Mouse (Mus musculus): ENCODE measurements around the gene Ssx2ip. TPM values are rescaled to one million over a fixed set of nuclear protein-coding genes. Genes with fewer than 3 reads are reported as not detected.
A peak's percentile ranks its signal among the peaks of the same experiment; 100 is the strongest.

Ssx2ip gene
- polyA plus RNA-seq (2015; fragmentation: Nextera tagmentation; extraction: Ambion mirVana), result 21.8 and 25.0 TPM in 2 replicates

GRCm38 (mm10) chr3:146404311-146405201 lies at the start of gene Ssx2ip:
Gene Ssx2ip, plus strand, starts transcription at chr3:146404642.
- Histone ChIP-seq H3K36me3 (ENCODE audit: insufficient read depth, low read length) (no peaks in the 10 kb centered on the region), H3K4me3 (ENCODE audit: low read depth, low read length) (peak within 1 kb of the TSS; percentile 83), H3K4me1 (ENCODE audit: insufficient read depth, low read depth, low read length) (peaks cover 12% of the 10 kb centered on the region), H3K9me3 (ENCODE audit: low read length) (no peaks in the 10 kb centered on the region), H3K9ac (replicated peaks; ENCODE audit: low read depth) (peak within 1 kb of the TSS; percentile 53), H3K27me3 (replicated peaks; ENCODE audit: insufficient read depth, low read length) (no peaks in the 10 kb centered on the region), H3K4me2 (replicated peaks; ENCODE audit: low read depth, low read length) (peak within 1 kb of the TSS; percentile 92), H3K27ac (ENCODE audit: low read length) (peak within 1 kb of the TSS; percentile 86)
- peak; percentile 96 for ATAC-seq
- TF ChIP-seq EP300 (IDR thresholded peaks at IDR 0.05), result no peak
- TF ChIP-seq CTCF (IDR thresholded peaks at IDR 0.05), result no peak
- DNase-seq (ENCODE audit: low spot score), result peak; percentile 94
- WGBS, result under 1% methylated on average over 68 of the region's 100 CpGs

- TF ChIP-seq EP300 (IDR thresholded peaks at IDR 0.05) (no peak), CTCF (IDR thresholded peaks at IDR 0.05) (no peak)
- Histone ChIP-seq H3K4me1 (ENCODE audit: insufficient read depth, low read depth, low read length) (no peaks in the 10 kb centered on the region), H3K9ac (replicated peaks; ENCODE audit: low read depth) (no peak overlapping the region), H3K9me3 (ENCODE audit: low read length) (no peaks in the 10 kb centered on the region), H3K4me2 (replicated peaks; ENCODE audit: low read depth, low read length) (no peak overlapping the region), H3K36me3 (ENCODE audit: insufficient read depth, low read length) (no peaks in the 10 kb centered on the region), H3K27me3 (replicated peaks; ENCODE audit: insufficient read depth, low read length) (no peaks in the 10 kb centered on the region), H3K27ac (ENCODE audit: low read length) (no peak overlapping the region), H3K4me3 (ENCODE audit: low read depth, low read length) (no peak overlapping the region)
- 59% methylated on average over 3 of the region's 3 CpGs for WGBS
- ATAC-seq, result no peak
- no peak for DNase-seq (ENCODE audit: low spot score)
Measured at GRCm38 (mm10) chr3:146355146-146355545, 49.3 kb upstream of the Ssx2ip start.

- no peak overlapping the region for H3K9ac ChIP-seq (replicated peaks; ENCODE audit: low read depth)
- DNase-seq (ENCODE audit: low spot score) (no peak), ATAC-seq (no peak)
- H3K4me2 ChIP-seq (replicated peaks; ENCODE audit: low read depth, low read length), result no peak overlapping the region
- 82% methylated on average over 9 of the region's 9 CpGs for WGBS
- TF ChIP-seq EP300 (IDR thresholded peaks at IDR 0.05) (no peak), CTCF (IDR thresholded peaks at IDR 0.05) (no peak)
- no peaks in the 10 kb centered on the region for H3K9me3 ChIP-seq (ENCODE audit: low read length)
- no peaks in the 10 kb centered on the region for H3K36me3 ChIP-seq (ENCODE audit: insufficient read depth, low read length)
- H3K4me1 ChIP-seq (ENCODE audit: insufficient read depth, low read depth, low read length), result no peaks in the 10 kb centered on the region
- no peak overlapping the region for H3K27ac ChIP-seq (ENCODE audit: low read length)
- H3K27me3 ChIP-seq (replicated peaks; ENCODE audit: insufficient read depth, low read length), result no peaks in the 10 kb centered on the region
- H3K4me3 ChIP-seq (ENCODE audit: low read depth, low read length), result no peak overlapping the region
Measured at GRCm38 (mm10) chr3:146365471-146365870, 39.0 kb upstream of the Ssx2ip start.

- Histone ChIP-seq H3K9ac (replicated peaks; ENCODE audit: low read depth) (no peak overlapping the region), H3K4me1 (ENCODE audit: insufficient read depth, low read depth, low read length) (no peaks in the 10 kb centered on the region), H3K9me3 (ENCODE audit: low read length) (no peaks in the 10 kb centered on the region), H3K27me3 (replicated peaks; ENCODE audit: insufficient read depth, low read length) (no peaks in the 10 kb centered on the region), H3K27ac (ENCODE audit: low read length) (no peak overlapping the region), H3K4me3 (ENCODE audit: low read depth, low read length) (no peak overlapping the region), H3K4me2 (replicated peaks; ENCODE audit: low read depth, low read length) (no peak overlapping the region), H3K36me3 (ENCODE audit: insufficient read depth, low read length) (no peaks in the 10 kb centered on the region)
- ATAC-seq (no peak), DNase-seq (ENCODE audit: low spot score) (no peak)
- TF ChIP-seq CTCF (IDR thresholded peaks at IDR 0.05), result no peak
- TF ChIP-seq EP300 (IDR thresholded peaks at IDR 0.05), result no peak
- WGBS, result 86% methylated on average over 2 of the region's 2 CpGs
Measured at GRCm38 (mm10) chr3:146367058-146367457, 37.4 kb upstream of the Ssx2ip start.

GRCm38 (mm10) chr3:146370553-146371095 lies 33.8 kb upstream of the Ssx2ip start:
- Histone ChIP-seq H3K27me3 (replicated peaks; ENCODE audit: insufficient read depth, low read length) (no peaks in the 10 kb centered on the region), H3K9me3 (ENCODE audit: low read length) (no peaks in the 10 kb centered on the region), H3K4me3 (ENCODE audit: low read depth, low read length) (no peak overlapping the region), H3K4me1 (ENCODE audit: insufficient read depth, low read depth, low read length) (no peaks in the 10 kb centered on the region), H3K36me3 (ENCODE audit: insufficient read depth, low read length) (no peaks in the 10 kb centered on the region), H3K27ac (ENCODE audit: low read length) (no peak overlapping the region), H3K9ac (replicated peaks; ENCODE audit: low read depth) (no peak overlapping the region), H3K4me2 (replicated peaks; ENCODE audit: low read depth, low read length) (no peak overlapping the region)
- DNase-seq (ENCODE audit: low spot score), result no peak
- WGBS, result 88% methylated on average over 7 of the region's 7 CpGs
- ATAC-seq, result no peak
- TF ChIP-seq CTCF (IDR thresholded peaks at IDR 0.05), result no peak
- TF ChIP-seq EP300 (IDR thresholded peaks at IDR 0.05), result no peak

GRCm38 (mm10) chr3:146371201-146371600 lies 33.2 kb upstream of the Ssx2ip start:
- TF ChIP-seq EP300 (IDR thresholded peaks at IDR 0.05) (no peak), CTCF (IDR thresholded peaks at IDR 0.05) (no peak)
- Histone ChIP-seq H3K9ac (replicated peaks; ENCODE audit: low read depth) (no peak overlapping the region), H3K4me2 (replicated peaks; ENCODE audit: low read depth, low read length) (no peak overlapping the region), H3K4me3 (ENCODE audit: low read depth, low read length) (no peak overlapping the region), H3K27me3 (replicated peaks; ENCODE audit: insufficient read depth, low read length) (no peaks in the 10 kb centered on the region), H3K4me1 (ENCODE audit: insufficient read depth, low read depth, low read length) (no peaks in the 10 kb centered on the region), H3K9me3 (ENCODE audit: low read length) (no peaks in the 10 kb centered on the region), H3K27ac (ENCODE audit: low read length) (no peak overlapping the region), H3K36me3 (ENCODE audit: insufficient read depth, low read length) (no peaks in the 10 kb centered on the region)
- 58% methylated on average over 5 of the region's 5 CpGs for WGBS
- DNase-seq (ENCODE audit: low spot score) (no peak), ATAC-seq (no peak)
